Mouse (Mus musculus) heart, adult 9 months (tissue): ENCODE results near the gene Gli2.

Experiments used
- DNase-seq, 2 experiments: peaks; one replicate each; pipeline ENCODE4 v3.0.0; 2022; ENCODE audit warnings: low spot score in 2 of 2

Gene Gli2

GRCm38 (mm10) chr1:119051192-119051937 lies 2.1 kb downstream of the Gli2 start:
- no peak for DNase-seq

DNA sequence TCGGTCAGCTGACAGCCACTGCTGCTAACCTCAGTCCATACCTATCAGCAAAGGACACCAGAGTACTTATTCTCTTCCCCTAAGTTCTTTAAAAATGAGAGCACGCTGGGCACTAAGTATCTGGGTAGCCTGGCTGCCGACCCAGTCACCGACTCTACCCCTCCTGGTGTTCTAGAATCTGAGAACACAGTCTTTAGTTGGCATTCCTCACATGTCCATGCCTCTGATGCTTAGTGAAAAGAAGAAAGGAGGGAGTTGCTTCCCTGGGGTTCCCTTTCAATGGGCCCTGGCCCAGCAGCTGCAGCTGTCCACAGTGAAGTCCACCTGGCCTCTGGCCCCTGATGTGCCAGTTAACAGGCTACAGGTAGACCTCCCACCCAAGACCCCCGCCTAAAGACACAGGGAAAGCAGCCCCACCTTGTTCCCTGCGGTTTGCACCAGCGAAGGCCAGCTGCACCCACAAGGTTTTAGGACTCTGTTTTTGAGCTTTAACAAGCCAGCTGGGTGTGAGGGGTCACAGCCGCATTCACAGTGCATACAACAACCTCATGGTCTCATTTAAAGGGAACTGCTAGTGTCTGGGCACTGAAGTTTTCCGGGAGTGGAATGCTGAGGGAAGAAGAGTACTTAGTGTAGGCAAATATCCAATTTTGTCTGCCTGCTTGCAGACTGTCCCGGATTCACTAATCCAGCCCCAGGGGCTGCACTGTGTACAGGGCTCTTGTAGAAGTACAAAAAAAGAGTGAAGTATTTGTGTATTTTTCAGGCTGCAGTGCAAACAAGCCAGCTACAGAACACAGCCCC lies 3.4 kb downstream of the Gli2 start:
- no peak for DNase-seq

GRCm38 (mm10) chr1:119048988-119049387 lies 4.4 kb downstream of the Gli2 start:
- no peak for DNase-seq

GRCm38 (mm10) chr1:119048547-119048946 lies 4.9 kb downstream of the Gli2 start:
- no peak for DNase-seq

DNA sequence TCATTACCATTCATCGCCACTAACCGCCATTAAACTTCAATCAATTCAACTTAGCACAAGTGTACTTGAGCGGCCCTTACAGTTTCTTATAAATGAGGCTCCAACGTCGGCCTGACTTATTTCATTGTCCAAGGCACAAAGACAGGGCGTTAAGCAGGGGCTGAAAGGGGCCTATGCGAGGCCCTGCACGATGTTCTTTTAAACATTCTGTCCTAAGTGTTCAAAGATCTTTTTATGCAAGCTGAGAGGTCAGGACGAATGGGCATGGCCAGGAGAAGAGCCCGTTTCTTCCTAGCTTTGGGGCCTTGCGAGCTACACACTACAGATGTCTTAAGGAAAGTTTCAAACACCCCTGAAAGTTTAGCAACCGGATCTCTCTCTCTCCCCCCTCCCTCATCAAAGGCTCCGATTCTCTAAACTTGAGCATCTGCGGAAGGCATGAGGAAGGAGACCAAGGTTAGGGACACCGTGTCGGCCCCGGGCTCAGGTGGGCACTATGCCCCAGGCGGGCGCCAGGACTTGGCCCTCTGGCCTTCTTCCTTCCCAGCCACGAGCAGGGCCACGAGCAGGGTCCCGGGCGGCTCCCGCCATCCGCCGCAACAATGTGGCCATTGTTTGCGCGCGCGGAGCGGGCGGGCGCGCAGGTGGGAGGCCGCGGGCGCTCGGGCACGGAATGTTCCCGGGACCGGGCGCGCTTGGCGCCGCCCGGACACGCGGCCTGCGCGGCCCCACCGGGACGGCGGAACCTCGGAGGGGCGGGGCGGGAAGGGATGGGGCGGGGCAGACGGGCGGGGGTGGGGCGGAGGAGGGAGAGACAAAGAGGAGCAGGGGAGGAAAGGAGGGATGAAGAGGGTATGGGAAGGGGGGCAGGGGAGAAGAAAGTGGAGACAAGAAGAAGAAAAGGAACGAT lies 5.7 kb downstream of the Gli2 start:
- DNase-seq: peak in 1 of 2 experiments; percentile 24

DNA sequence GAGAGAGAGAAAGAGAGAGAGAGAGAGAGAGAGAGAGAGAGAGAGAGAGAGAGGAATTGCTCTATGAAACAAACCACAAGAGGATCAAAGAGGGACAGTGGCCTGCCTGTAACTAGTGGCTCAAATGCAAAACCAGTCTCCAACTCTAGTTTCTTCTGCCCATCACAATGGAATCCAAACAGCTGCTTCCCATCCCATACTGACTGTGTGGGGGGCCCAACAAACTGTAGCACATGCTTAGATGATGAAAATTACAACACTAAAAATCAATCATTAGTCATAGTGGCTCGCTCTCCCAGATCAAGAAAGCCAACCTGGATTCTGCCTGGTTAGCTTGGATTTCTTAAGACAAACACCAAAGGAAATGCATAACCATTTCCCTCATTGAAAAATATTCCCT lies 15.0 kb downstream of the Gli2 start:
- DNase-seq: no peak

DNA sequence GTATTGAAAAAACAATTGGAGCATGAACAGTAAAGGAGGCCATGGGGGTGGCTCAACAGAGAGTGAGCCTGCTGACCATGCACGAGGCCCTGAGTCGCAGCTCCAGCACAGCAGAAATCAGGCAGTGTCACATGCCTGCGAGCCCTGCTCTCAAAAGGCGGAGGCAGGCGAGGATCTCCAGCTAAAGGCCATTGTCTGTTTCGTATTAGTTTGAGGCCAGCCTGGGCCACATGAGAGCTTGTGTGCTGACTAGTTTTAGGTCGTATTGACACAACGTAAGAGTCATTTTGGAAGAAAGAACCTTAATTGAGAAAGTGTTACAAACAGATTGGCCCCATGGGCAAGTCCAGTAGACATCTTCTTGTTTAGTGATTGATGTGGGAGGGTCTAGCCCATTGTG lies 17.5 kb downstream of the Gli2 start:
- DNase-seq: no peak

- no peak for DNase-seq
Observed at GRCm38 (mm10) chr1:119035301-119035700, 18.1 kb downstream of the Gli2 start.

GRCm38 (mm10) chr1:119034163-119034705 lies 19.2 kb downstream of the Gli2 start:
- DNase-seq: no peak

- DNase-seq: peak; percentile 85 to 88
Observed at GRCm38 (mm10) chr1:119033450-119034162, 19.8 kb downstream of the Gli2 start.

GRCm38 (mm10) chr1:119031185-119031584 lies 22.2 kb downstream of the Gli2 start:
- DNase-seq: peak in 1 of 2 experiments; percentile 48

DNA sequence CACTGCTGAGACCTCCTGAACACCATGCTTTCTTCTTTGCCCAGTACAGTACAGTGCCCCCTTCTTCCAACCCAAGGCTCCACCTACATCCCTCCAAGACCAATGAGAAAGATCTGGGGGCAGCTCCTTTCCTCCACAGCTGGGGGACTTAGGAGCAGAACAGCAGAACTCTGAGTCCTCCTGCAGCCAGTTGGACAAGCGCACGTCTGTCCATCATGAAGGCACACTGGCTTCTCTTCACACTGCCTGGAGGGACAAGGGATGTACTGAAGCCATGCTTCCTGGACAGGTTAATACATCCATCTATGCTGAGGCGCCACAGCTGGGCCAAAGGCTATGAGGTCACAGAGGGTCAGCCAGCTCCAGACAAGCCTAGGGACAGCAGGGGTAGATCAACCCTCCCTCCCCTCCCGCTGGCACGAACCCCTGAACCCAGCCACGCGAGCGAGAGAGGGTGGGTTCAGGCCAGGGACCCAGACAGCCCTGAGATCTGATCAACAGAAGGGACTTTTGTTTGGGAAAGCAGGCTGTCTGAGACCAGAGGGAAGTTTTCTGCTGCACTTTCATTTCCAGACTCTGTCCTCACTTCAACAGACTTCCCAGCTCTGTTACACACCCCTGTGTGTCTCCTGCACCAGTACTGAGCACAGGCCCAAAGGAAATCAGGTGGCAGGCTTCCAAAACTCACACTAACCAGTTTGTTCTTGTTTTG lies 27.6 kb downstream of the Gli2 start:
- DNase-seq: peak; percentile 73 to 74

DNA sequence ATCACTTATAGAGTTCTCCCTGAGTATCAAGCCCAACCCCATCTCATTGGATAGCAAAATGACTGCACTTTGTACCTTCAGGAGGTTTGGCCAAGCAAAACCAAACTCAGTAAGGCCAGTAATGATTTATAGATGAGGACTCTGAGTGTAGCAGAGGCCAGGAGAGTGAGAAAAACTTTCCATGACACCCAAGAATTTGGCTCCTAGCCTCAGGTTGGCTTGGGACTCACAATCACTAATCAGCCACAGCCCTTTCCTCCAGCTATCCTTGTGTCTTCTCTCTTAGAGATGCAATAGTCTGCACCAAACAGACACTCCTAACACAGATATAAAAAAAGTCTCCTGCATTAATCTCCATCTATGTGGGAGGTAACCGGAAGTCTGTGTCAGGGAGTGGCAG lies 31.1 kb downstream of the Gli2 start:
- DNase-seq: peak; percentile 36 to 70

- no peak for DNase-seq
Observed at GRCm38 (mm10) chr1:119020092-119020491, 33.3 kb downstream of the Gli2 start.

GRCm38 (mm10) chr1:119019056-119019455 lies 34.4 kb downstream of the Gli2 start:
- DNase-seq: no peak

DNA sequence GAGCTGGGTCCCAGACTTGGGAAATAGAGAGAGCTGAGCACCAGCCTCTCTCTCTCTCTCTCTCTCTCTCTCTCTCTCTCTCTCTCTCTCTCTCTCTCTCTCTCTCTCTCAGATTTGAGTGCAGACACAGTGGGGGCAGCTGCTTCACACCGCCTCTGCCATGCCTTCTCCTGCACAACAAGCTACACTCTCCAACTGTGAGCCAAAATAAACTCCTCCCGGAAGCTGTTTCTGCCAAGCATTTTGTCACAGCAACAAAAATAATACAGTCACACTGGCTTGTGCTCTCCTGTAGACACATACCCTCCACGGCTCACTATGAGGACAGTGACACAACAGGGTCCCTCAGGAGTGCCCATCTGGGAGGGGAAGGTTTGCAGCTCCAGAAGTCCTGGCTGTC lies 36.6 kb downstream of the Gli2 start:
- peak; percentile 25 to 46 for DNase-seq

- DNase-seq: no peak
Observed at GRCm38 (mm10) chr1:119015108-119015507, 38.3 kb downstream of the Gli2 start.

- no peak for DNase-seq
Observed at GRCm38 (mm10) chr1:119008949-119009348, 44.5 kb downstream of the Gli2 start.

DNA sequence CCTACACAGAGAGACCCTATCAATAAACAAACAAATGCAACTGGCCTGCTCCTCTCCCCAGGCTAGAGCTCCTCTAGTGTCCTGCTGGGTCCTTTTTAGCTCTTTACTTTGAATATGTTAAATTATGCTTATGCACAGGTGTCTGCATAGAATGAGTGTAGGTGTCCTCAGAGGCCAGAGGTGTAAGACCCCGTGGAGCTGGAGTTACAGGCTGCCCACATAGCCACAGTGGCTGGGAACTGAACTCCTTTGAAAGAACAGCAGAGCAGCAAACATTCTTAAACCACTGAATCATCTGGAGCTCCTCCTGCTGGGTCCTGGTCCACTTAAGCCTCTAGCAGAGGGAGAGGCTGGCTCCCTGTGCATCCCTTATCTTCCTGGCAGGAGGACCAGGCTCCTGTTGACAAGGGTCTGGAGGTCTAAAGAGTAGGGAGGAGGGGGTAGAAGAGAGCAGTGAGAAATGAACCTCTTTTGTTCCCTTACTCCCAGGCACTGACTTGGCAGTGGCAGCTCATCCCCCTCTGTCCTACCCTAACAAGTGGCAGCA lies 49.5 kb downstream of the Gli2 start:
- peak in 1 of 2 experiments; percentile 34 for DNase-seq

GRCm38 (mm10) chr1:119001454-119002034 lies 51.9 kb downstream of the Gli2 start:
- no peak for DNase-seq
